Mouse (Mus musculus) neural tube, embryonic 13.5 days (tissue): ENCODE results near the gene Tax1bp3. TPM values are rescaled to one million over a fixed set of nuclear protein-coding genes. Genes with fewer than 3 reads are reported as not detected.

Experiments used
- polyA plus RNA-seq: library from polyadenylated mRNA; unstranded; fragments of >200 nt; fragmentation: Nextera tagmentation; extraction: Ambion mirVana; gene quantifications from 2 replicates; pipeline ENCODE4 v1.2.1, GENCODE M21; 2015

The Tax1bp3 gene
- polyA plus RNA-seq, 1 experiment from 2014 or later: 197 TPM

Other genes with a start within 250 kb of the Tax1bp3 start
- gene Atp2a3, start 215.9 kb upstream of the Tax1bp3 start, polyA plus RNA-seq: 0.80 and 1.3 TPM in 2 replicates
- 0.38 and 0.96 TPM in 2 replicates for gene P2rx1, start 178.0 kb upstream of the Tax1bp3 start, polyA plus RNA-seq
- 18.7 and 20.9 TPM in 2 replicates for gene Camkk1, start 158.1 kb upstream of the Tax1bp3 start, polyA plus RNA-seq
- gene Ncbp3, start 129.3 kb upstream of the Tax1bp3 start, polyA plus RNA-seq: 11.6 and 14.1 TPM in 2 replicates
- gene Itgae, start 86.5 kb upstream of the Tax1bp3 start, polyA plus RNA-seq: 0.14 and 0.17 TPM in 2 replicates
- 2.9 and 4.8 TPM in 2 replicates for gene Haspin, start 38.8 kb upstream of the Tax1bp3 start, polyA plus RNA-seq
- gene P2rx5, start 16.7 kb upstream of the Tax1bp3 start, polyA plus RNA-seq: 0.45 and 0.63 TPM in 2 replicates
- gene Emc6, start within 50 bp of the Tax1bp3 start, polyA plus RNA-seq: 130 and 132 TPM in 2 replicates
- gene Ctns, start 22.0 kb downstream of the Tax1bp3 start, polyA plus RNA-seq: 21.2 and 23.1 TPM in 2 replicates
- 2.4 and 3.5 TPM in 2 replicates for gene Shpk, start 22.4 kb downstream of the Tax1bp3 start, polyA plus RNA-seq
- gene Trpv1, start 57.2 kb downstream of the Tax1bp3 start, polyA plus RNA-seq: 5.8 and 11.5 TPM in 2 replicates
- 0.17 and 0.20 TPM in 2 replicates for gene Trpv3, start 90.3 kb downstream of the Tax1bp3 start, polyA plus RNA-seq
- 1.1 and 3.2 TPM in 2 replicates for gene Aspa, start 152.5 kb downstream of the Tax1bp3 start, polyA plus RNA-seq
- not detected in 2 replicates for gene Gm49340, start 152.7 kb downstream of the Tax1bp3 start, polyA plus RNA-seq
- 0.25 TPM in 1 of 2 replicates, not detected in the other for gene Spata22, start 152.7 kb downstream of the Tax1bp3 start, polyA plus RNA-seq
- not detected in 2 replicates for gene Olfr20, start 173.7 kb downstream of the Tax1bp3 start, polyA plus RNA-seq
- gene Olfr376, start 194.2 kb downstream of the Tax1bp3 start, polyA plus RNA-seq: not detected in 2 replicates
- gene Olfr1, start 222.5 kb downstream of the Tax1bp3 start, polyA plus RNA-seq: not detected in 2 replicates